Mouse (Mus musculus) forebrain, embryonic 16.5 days (tissue): ENCODE results near the gene Nlgn1. TPM values are rescaled to one million over a fixed set of nuclear protein-coding genes. Genes with fewer than 3 reads are reported as not detected.

ENCODE experiments used
- ATAC-seq: fragments of 200-750 bp; cut with Nextera tagmentation; 2 replicates; pipeline ENCODE4 v1.8.0; 2017; ENCODE audit warnings: mild to moderate bottlenecking, moderate library complexity
- H3K27ac ChIP-seq: fragments of 300-500 bp; sonication (generic); 2 replicates; pipeline ENCODE4 v1.5.1; 2014; ENCODE audit warnings: low read length, control low read depth
- H3K27me3 ChIP-seq: fragments of 300-500 bp; sonication (generic); replicated peaks from 2 replicates; pipeline ENCODE4 v1.6.1; 2014; ENCODE audit warnings: low read length; ENCODE audit not compliant: control insufficient read depth, insufficient read depth
- H3K36me3 ChIP-seq: fragments of 300-500 bp; sonication (generic); 2 replicates; pipeline ENCODE4 v1.6.1; 2014; ENCODE audit not compliant: control insufficient read depth, insufficient read depth
- H3K4me1 ChIP-seq: fragments of 300-500 bp; sonication (generic); replicated peaks from 2 replicates; pipeline ENCODE4 v1.6.1; 2014; ENCODE audit warnings: low read length; ENCODE audit not compliant: control insufficient read depth, insufficient read depth
- H3K4me2 ChIP-seq: fragments of 300-500 bp; sonication (generic); 2 replicates; pipeline ENCODE4 v1.6.1; 2014; ENCODE audit warnings: mild to moderate bottlenecking, low read length, control low read depth
- H3K4me3 ChIP-seq: fragments of 300-500 bp; sonication (generic); replicated peaks from 2 replicates; pipeline ENCODE4 v1.5.1; 2014; ENCODE audit warnings: mild to moderate bottlenecking, low read length, control low read depth
- H3K9ac ChIP-seq: fragments of 300-500 bp; sonication (generic); replicated peaks from 2 replicates; pipeline ENCODE4 v1.6.1; 2014; ENCODE audit warnings: low read depth, low read length, control low read depth
- H3K9me3 ChIP-seq: fragments of 300-500 bp; sonication (generic); 2 replicates; pipeline ENCODE4 v1.6.1; 2016; ENCODE audit warnings: low read length; ENCODE audit not compliant: control insufficient read depth
- WGBS: fragments of 180-500 bp; shearing (Covaris S2); extraction: QIAGEN DNeasy Blood & Tissue Kit; methylation state at CpG from one replicate; pipeline ENCODE4 v1.1.7; 2014; 5-methylcytosine and 5-hydroxymethylcytosine counted together
- polyA plus RNA-seq: library from polyadenylated mRNA; unstranded; fragments of >200 nt; fragmentation: Nextera tagmentation; extraction: Ambion mirVana; gene quantifications from 2 replicates; pipeline ENCODE4 v1.2.1, GENCODE M21; 2015

Nlgn1 gene
- polyA plus RNA-seq, 1 experiment from 2014 or later: 33.8 TPM

DNA sequence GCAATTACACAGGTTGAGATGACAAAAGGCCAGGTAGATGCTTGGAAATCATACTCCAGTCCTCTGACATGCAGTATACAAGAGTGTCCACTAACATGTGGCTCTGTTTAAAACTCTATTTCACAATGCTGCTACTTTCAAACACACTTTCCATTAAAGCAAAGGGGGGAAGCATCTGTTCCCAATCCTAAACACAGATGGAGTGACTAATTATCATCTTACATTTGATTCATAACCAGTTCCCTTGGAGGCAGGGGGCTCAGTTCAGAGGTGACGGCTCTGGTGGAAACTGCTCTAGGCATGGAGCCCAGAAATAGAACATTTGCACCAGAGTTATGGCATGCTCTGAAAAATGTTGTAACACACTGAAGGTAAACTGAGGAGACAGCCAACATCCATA is 7.8 kb downstream of the Nlgn1 start:
- Histone ChIP-seq H3K27me3 (no peaks in the 10 kb centered on the region), H3K4me2 (no peak overlapping the region), H3K27ac (no peak overlapping the region), H3K9me3 (no peaks in the 10 kb centered on the region), H3K36me3 (no peaks in the 10 kb centered on the region), H3K4me3 (no peak overlapping the region), H3K4me1 (peaks cover 3% of the 10 kb centered on the region; the same call in 1 of the 2 replicates), H3K9ac (no peak overlapping the region)
- WGBS: 33% methylated on average over 1 of the region's 1 CpGs
- ATAC-seq: peak; percentile 85

DNA sequence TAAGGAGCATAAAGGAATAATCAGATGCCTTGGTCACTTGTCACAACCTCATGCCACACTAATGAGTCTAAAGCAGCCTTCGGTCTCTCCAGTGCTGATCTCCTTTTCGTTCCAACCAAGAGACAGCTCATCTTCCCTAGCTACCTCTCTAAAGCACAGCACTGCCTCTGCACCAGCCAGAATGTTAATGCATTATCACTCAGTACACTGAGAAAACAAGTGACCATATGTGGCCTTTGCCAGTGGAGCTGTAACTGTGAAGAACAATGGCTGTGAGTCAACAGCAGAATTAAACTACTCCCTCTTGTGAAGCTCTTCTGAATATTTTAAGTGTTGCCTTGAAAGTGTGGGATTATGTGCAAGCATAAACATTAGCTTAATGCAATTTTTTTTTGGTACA is 14.9 kb downstream of the Nlgn1 start:
- Histone ChIP-seq H3K9ac (no peak overlapping the region), H3K9me3 (no peaks in the 10 kb centered on the region), H3K36me3 (no peaks in the 10 kb centered on the region), H3K27ac (no peak overlapping the region), H3K4me1 (no peaks in the 10 kb centered on the region), H3K4me3 (no peak overlapping the region), H3K4me2 (no peak overlapping the region), H3K27me3 (no peaks in the 10 kb centered on the region)
- ATAC-seq: peak; percentile 47; the same call in 1 of the 2 replicates
- 66% methylated on average over 2 of the region's 2 CpGs for WGBS

DNA sequence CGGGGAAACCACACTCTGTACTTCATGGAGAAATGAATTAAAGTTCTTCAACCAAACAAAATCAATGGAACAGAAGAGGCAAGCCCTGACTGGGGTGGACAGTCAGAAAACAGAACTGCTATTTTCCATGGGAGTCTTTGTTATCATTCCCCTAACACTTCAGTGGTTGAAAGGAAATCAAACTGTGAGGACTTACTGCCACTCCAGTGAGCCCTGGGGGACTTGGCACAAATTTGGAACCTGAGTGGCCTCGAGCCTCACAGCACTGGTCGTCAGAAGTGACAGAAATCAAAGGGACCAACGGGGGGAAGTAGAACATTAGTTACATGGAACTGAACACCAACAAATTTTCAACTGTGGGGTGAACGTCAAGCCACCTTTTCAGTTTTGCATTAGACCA is 34.4 kb downstream of the Nlgn1 start:
- Histone ChIP-seq H3K9ac (no peak overlapping the region), H3K4me1 (no peaks in the 10 kb centered on the region)
- 29% methylated on average over 5 of the region's 5 CpGs for WGBS

DNA sequence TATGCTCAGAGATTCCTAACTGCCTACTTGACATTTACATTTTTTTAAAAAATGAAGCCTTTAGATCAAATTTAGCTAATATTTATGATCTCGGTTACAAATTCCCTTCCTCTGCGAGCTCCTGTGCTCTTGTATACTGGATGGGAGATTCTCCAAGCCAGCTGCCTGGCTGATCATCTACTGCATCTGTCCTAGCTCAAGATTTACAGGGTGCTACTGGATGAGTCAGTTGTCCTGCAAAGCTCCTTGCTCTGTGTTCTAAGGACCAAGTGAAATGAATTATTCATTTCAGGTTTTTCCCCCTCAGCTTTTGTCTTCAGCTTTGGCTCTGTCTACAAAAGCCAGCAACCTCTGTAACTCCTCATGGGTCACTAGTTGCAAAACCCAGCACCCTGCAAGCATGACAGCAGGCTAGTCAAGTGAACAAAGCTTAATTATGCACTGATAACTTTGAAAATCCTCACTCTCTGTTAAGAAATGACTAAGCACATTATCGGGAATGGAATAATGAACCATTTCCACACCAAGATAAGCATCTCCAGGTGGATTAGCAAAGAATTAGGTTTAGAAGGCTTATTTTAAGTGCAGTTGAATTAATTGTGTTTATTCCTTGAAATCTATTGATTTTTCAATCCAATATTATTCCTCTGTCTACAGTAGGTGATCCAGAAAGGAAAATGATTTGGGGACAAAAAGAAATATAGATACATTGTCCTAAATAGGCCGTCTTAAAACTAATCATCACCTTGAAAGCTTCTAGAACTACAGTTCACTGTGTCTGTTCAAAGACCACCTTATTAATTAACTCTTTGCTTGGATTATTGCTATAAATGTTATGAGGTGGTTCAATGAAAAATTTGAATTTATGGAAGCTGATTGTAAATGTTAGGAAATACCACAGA is 61.1 kb downstream of the Nlgn1 start:
- H3K9me3 ChIP-seq: no peaks in the 10 kb centered on the region
- ATAC-seq: no peak

More for the DNA sequence above, 34.4 kb downstream of the Nlgn1 start:
- H3K4me3 ChIP-seq: no peak overlapping the region
- no peak for ATAC-seq
- no peak overlapping the region for H3K27ac ChIP-seq
- no peaks in the 10 kb centered on the region for H3K36me3 ChIP-seq
- no peak overlapping the region for H3K4me2 ChIP-seq
- H3K9me3 ChIP-seq: no peaks in the 10 kb centered on the region
- no peaks in the 10 kb centered on the region for H3K27me3 ChIP-seq

DNA sequence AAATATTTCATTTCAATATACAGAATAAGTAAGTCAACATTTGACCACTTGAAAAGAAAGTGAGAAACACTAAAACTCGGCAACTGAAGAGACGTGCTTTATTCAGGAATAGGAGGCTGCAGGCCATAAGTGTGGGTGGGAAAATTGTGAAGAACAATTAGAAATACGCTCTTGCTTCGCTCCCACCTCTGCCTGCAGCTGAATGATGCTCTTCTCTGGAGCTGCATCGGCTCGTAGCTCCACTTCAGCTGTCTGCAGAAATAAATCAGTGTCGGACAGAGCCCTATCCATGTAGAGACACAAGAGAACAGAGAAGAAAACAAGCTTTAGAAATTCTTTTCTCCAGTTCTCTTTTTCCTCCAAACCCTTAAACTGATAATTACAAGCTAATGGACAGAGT is 85.7 kb downstream of the Nlgn1 start:
- ATAC-seq: no peak
- no peaks in the 10 kb centered on the region for H3K9me3 ChIP-seq
- 83% methylated on average over 7 of the region's 7 CpGs for WGBS

More for the DNA sequence above, 61.1 kb downstream of the Nlgn1 start:
- Histone ChIP-seq H3K27me3 (no peaks in the 10 kb centered on the region), H3K9ac (no peak overlapping the region), H3K4me1 (peaks cover 2% of the 10 kb centered on the region; the same call in 1 of the 2 replicates), H3K36me3 (no peaks in the 10 kb centered on the region), H3K4me2 (no peak overlapping the region), H3K4me3 (no peak overlapping the region), H3K27ac (no peak overlapping the region)
- WGBS: 42% methylated on average over 4 of the region's 4 CpGs

DNA sequence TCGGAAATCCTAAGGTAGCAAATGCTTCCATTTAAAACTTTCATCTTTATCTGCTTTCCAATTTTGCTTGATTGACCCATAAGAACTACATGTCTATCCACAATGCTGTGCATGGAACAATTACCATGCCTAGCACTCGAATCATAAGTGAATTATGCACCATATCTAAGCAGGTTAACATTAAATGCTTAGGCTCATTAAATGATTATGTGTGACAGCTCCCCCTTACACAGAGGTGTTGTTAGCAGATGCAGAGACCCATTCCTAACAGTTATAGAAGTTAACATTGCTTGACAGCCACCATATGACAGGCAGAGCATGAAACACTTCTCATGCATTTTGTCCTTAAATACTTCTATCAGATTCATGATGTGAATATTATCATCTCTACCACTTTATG is 89.0 kb downstream of the Nlgn1 start:
- WGBS: 74% methylated on average over 2 of the region's 2 CpGs
- no peak for ATAC-seq
- H3K4me2 ChIP-seq: no peak overlapping the region
- H3K27me3 ChIP-seq: no peaks in the 10 kb centered on the region
- no peaks in the 10 kb centered on the region for H3K9me3 ChIP-seq
- no peak overlapping the region for H3K9ac ChIP-seq
- no peaks in the 10 kb centered on the region for H3K36me3 ChIP-seq
- H3K27ac ChIP-seq: no peak overlapping the region
- H3K4me1 ChIP-seq: peaks cover 3% of the 10 kb centered on the region
- no peak overlapping the region for H3K4me3 ChIP-seq

More for the DNA sequence above, 85.7 kb downstream of the Nlgn1 start:
- no peaks in the 10 kb centered on the region for H3K27me3 ChIP-seq
- no peak overlapping the region for H3K9ac ChIP-seq
- no peak overlapping the region for H3K4me3 ChIP-seq
- H3K4me2 ChIP-seq: no peak overlapping the region
- peaks cover 3% of the 10 kb centered on the region for H3K4me1 ChIP-seq
- no peaks in the 10 kb centered on the region for H3K36me3 ChIP-seq
- no peak overlapping the region for H3K27ac ChIP-seq

DNA sequence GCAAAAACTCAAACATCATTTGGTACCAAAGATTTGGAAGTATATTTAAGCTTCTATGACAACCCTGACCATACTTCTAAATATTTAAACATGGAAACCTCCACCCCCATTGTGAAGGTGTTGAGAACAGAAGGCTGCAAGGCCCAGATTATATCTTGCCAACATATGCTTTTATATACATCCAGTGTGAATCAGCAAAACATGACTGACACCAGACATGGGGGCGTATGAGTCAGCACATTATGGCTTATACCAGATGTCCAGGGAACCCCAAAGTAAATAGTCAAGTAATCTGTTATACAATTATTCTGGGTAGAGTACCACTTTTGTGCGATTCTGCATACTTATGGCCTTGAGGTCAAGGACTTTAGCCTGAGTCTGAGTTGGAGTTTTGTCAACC is 102.3 kb downstream of the Nlgn1 start:
- Histone ChIP-seq H3K36me3 (no peaks in the 10 kb centered on the region), H3K4me3 (no peak overlapping the region), H3K27ac (no peak overlapping the region), H3K9ac (no peak overlapping the region), H3K4me1 (no peaks in the 10 kb centered on the region), H3K27me3 (no peaks in the 10 kb centered on the region), H3K4me2 (no peak overlapping the region), H3K9me3 (no peaks in the 10 kb centered on the region)
- 93% methylated on average over 2 of the region's 2 CpGs for WGBS
- ATAC-seq: no peak

DNA sequence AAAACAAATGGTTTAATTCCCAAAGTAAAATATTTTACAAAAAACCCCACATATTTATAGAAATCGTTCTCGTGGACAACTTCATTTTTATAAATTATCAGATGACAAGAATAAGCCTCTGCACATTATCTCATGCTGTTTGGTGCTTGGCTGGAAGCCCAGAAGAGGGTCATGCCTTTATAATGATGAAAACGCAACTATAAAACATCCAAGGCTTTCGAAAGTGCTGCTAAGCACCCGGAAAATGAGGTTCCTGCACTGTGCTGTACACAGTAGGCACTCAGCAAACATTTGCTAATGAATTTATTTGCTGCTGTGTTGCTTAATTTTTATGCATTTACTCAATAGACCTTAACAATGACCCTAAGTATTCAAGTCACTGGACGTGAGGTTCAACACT is 103.4 kb downstream of the Nlgn1 start:
- no peak for ATAC-seq
- WGBS: 32% methylated on average over 6 of the region's 6 CpGs
- no peaks in the 10 kb centered on the region for H3K36me3 ChIP-seq

DNA sequence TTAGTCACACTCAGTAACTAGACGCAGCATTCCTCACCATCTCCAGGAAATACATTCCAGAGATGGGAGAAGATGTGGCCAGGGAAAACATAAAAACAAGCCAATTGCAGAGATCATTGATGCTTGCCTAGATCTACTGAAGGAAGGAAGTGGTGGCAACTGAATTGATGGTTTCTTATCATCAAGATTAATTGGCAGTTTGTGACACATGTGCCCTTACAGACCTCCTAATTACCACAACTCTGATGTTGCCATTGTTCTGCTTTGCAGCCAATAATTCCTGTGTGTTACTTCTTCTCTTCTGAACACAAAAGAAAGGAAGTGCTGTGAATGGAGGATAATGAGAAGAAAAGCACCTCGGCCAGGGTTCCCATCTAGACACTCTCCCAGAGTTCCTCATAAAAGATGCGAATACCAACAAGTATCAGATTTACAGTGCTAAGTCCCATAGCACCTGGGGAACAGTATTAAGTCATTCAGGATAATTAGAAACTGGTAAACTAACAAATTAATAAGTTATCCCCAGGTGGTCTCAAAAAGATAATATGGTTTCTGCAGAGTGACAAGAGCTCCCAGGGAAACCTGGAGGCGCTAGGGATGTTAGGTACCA is 104.0 kb downstream of the Nlgn1 start:
- Histone ChIP-seq H3K9ac (no peak overlapping the region), H3K4me3 (no peak overlapping the region), H3K4me2 (no peak overlapping the region), H3K27ac (no peak overlapping the region), H3K9me3 (no peaks in the 10 kb centered on the region), H3K4me1 (no peaks in the 10 kb centered on the region), H3K36me3 (no peaks in the 10 kb centered on the region), H3K27me3 (no peaks in the 10 kb centered on the region)
- no peak for ATAC-seq
- WGBS: 39% methylated on average over 4 of the region's 4 CpGs

More for the DNA sequence above, 103.4 kb downstream of the Nlgn1 start:
- H3K4me3 ChIP-seq: no peak overlapping the region
- H3K27ac ChIP-seq: no peak overlapping the region
- H3K27me3 ChIP-seq: no peaks in the 10 kb centered on the region
- H3K4me2 ChIP-seq: no peak overlapping the region
- H3K4me1 ChIP-seq: no peaks in the 10 kb centered on the region
- H3K9ac ChIP-seq: no peak overlapping the region
- H3K9me3 ChIP-seq: no peaks in the 10 kb centered on the region
